Comparison of ENCODE assay signal across 8 mouse cellular contexts in genomic region chr9:108431431-108432067, GRCm38 (mm10). TPM values are rescaled to one million over a fixed set of nuclear protein-coding genes. Genes with fewer than 3 reads are reported as not detected.
DNase-seq lines count a peak whose midpoint lies in the region; ATAC-seq and TF ChIP-seq lines count a peak whose summit lies in the region.

No protein-coding gene starts in this region.

- ATAC-seq in lung, embryonic 14.5 days (ENCODE audit: insufficient read depth), result peak; percentile 82
- ATAC-seq in forebrain, postnatal 0 days, result peak; percentile 65
- ATAC-seq in liver, embryonic 16.5 days (ENCODE audit: low read depth), result peak; percentile 56

- H3K4me1 ChIP-seq in lung, embryonic 14.5 days (ENCODE audit: insufficient read depth), result no peaks in the 10 kb centered on the region
- H3K4me1 ChIP-seq in forebrain, postnatal 0 days (ENCODE audit: insufficient read depth), result no peaks in the 10 kb centered on the region
- H3K4me1 ChIP-seq in liver, embryonic 16.5 days (ENCODE audit: control insufficient read depth, low read depth, low read length), result peaks cover 3% of the 10 kb centered on the region

- H3K9me3 ChIP-seq in lung, embryonic 14.5 days (ENCODE audit: low read depth, low read length), result no peaks in the 10 kb centered on the region
- no peaks in the 10 kb centered on the region for H3K9me3 ChIP-seq in forebrain, postnatal 0 days (ENCODE audit: low read length)
- H3K9me3 ChIP-seq in liver, embryonic 16.5 days (replicated peaks; ENCODE audit: control insufficient read depth, low read length), result no peaks in the 10 kb centered on the region

- H3K27me3 ChIP-seq in lung, embryonic 14.5 days (ENCODE audit: insufficient read depth, low read length), result no peaks in the 10 kb centered on the region
- no peaks in the 10 kb centered on the region for H3K27me3 ChIP-seq in forebrain, postnatal 0 days (ENCODE audit: insufficient read depth, low read length)
- H3K27me3 ChIP-seq in liver, embryonic 16.5 days (ENCODE audit: control insufficient read depth, insufficient read depth, low read depth, low read length), result no peaks in the 10 kb centered on the region

- DNase-seq in lung, embryonic 14.5 days, result peak; percentile 81
- DNase-seq in lung, postnatal 25 days (ENCODE audit: low spot score), result no peak
- DNase-seq in forebrain, postnatal 0 days, result peak; percentile 47
- peak; percentile 17 for DNase-seq in retina, postnatal 7 days (ENCODE audit: low read depth, low spot score)
- DNase-seq in right cerebral cortex, postnatal 14 days, result no peak
- no peak for DNase-seq in left cerebral cortex, postnatal 25 days (ENCODE audit: low spot score in 2 of 2)
- no peak for DNase-seq in adrenal gland, adult 2 months

- no peaks in the 10 kb centered on the region for H3K36me3 ChIP-seq in lung, embryonic 14.5 days (ENCODE audit: insufficient read depth)
- H3K36me3 ChIP-seq in forebrain, postnatal 0 days (ENCODE audit: insufficient read depth), result no peaks in the 10 kb centered on the region
- H3K36me3 ChIP-seq in liver, embryonic 16.5 days (ENCODE audit: control insufficient read depth, insufficient read depth), result no peaks in the 10 kb centered on the region

- intact Hi-C loops in left cerebral cortex, postnatal 25 days (cut with DNase I), result no loop called here

- H3K4me3 ChIP-seq in lung, embryonic 14.5 days (ENCODE audit: low read depth, low read length), result peak overlapping the region; percentile 35
- H3K4me3 ChIP-seq in forebrain, postnatal 0 days (ENCODE audit: low read depth, low read length), result no peak overlapping the region
- H3K4me3 ChIP-seq in liver, embryonic 16.5 days (ENCODE audit: low read depth, low read length), result peak overlapping the region; percentile 12; the same call in 1 of the 2 replicates

- WGBS in lung, embryonic 14.5 days, result 40% methylated on average over 32 of the region's 32 CpGs
- 54% methylated on average over 32 of the region's 32 CpGs for WGBS in forebrain, postnatal 0 days
- 51% methylated on average over 32 of the region's 32 CpGs for WGBS in liver, embryonic 16.5 days (ENCODE audit: insufficient replicate concordance)

- H3K4me2 ChIP-seq in lung, embryonic 14.5 days, result peak overlapping the region; percentile 62
- H3K4me2 ChIP-seq in forebrain, postnatal 0 days (ENCODE audit: low read depth), result peak overlapping the region; percentile 43
- peak overlapping the region; percentile 46 for H3K4me2 ChIP-seq in liver, embryonic 16.5 days (ENCODE audit: low read depth, low read length)

- no peak overlapping the region for H3K27ac ChIP-seq in lung, embryonic 14.5 days (ENCODE audit: low read depth)
- no peak overlapping the region for H3K27ac ChIP-seq in forebrain, postnatal 0 days (ENCODE audit: low read depth, low read length)
- H3K27ac ChIP-seq in liver, embryonic 16.5 days (ENCODE audit: low read length), result no peak overlapping the region

- H3K9ac ChIP-seq in lung, embryonic 14.5 days, result peak overlapping the region; percentile 47
- H3K9ac ChIP-seq in forebrain, postnatal 0 days, result no peak overlapping the region
- 0 out of 2 replicates have a peak overlapping the region, but pooled peaks have one; percentile 7 for H3K9ac ChIP-seq in liver, embryonic 16.5 days (ENCODE audit: low read depth, low read length)

- TF ChIP-seq CTCF in lung, embryonic 14.5 days (IDR thresholded peaks at IDR 0.05; ENCODE audit: low read depth), result no peak
- TF ChIP-seq CTCF in forebrain, postnatal 0 days (IDR thresholded peaks at IDR 0.05; ENCODE audit: low read depth), result no peak

RNA-seq across cellular contexts. Expression of gene Ccdc36, which starts 3.3 kb away (rescaled TPM):
- 3.0 and 4.1 TPM in 2 replicates for polyA plus RNA-seq in lung, embryonic 14.5 days (2014; fragmentation: Nextera tagmentation; extraction: Ambion mirVana)
- 1.8 and 1.9 TPM in 2 replicates for total RNA-seq in forebrain, postnatal 0 days (2014; rRNA removed)
- 1.2 and 1.8 TPM in 2 replicates for polyA plus RNA-seq in forebrain, postnatal 0 days (2015; fragmentation: Nextera tagmentation; extraction: Ambion mirVana)
- 0.08 and 0.15 TPM in 2 replicates for polyA plus RNA-seq in liver, embryonic 16.5 days (2015; fragmentation: Nextera tagmentation; extraction: Ambion mirVana)
- under 1 TPM; 0.32 TPM for total RNA-seq in left cerebral cortex, postnatal 25 days (2021)
- total RNA-seq in adrenal gland, adult 2 months (2021), result not detected
- polyA plus RNA-seq in adrenal gland, adult 2 months (2012; rRNA removed), result not detected in 2 replicates

RNA-seq across cellular contexts. Expression of gene BC048562, which starts 4.7 kb away (rescaled TPM):
- not detected in 2 replicates for polyA plus RNA-seq in lung, embryonic 14.5 days (2014; fragmentation: Nextera tagmentation; extraction: Ambion mirVana)
- not detected in 2 replicates for total RNA-seq in forebrain, postnatal 0 days (2014; rRNA removed)
- not detected in 2 replicates for polyA plus RNA-seq in forebrain, postnatal 0 days (2015; fragmentation: Nextera tagmentation; extraction: Ambion mirVana)
- not detected in 2 replicates for polyA plus RNA-seq in liver, embryonic 16.5 days (2015; fragmentation: Nextera tagmentation; extraction: Ambion mirVana)
- not detected for total RNA-seq in left cerebral cortex, postnatal 25 days (2021)
- total RNA-seq in adrenal gland, adult 2 months (2021), result not detected
- not detected in 2 replicates for polyA plus RNA-seq in adrenal gland, adult 2 months (2012; rRNA removed)

RNA-seq across cellular contexts. Expression of gene Ccdc71, which starts 28.8 kb away (rescaled TPM):
- 46.7 and 46.9 TPM in 2 replicates for polyA plus RNA-seq in lung, embryonic 14.5 days (2014; fragmentation: Nextera tagmentation; extraction: Ambion mirVana)
- total RNA-seq in forebrain, postnatal 0 days (2014; rRNA removed), result 37.2 and 38.7 TPM in 2 replicates
- polyA plus RNA-seq in forebrain, postnatal 0 days (2015; fragmentation: Nextera tagmentation; extraction: Ambion mirVana), result 51.6 and 55.8 TPM in 2 replicates
- polyA plus RNA-seq in liver, embryonic 16.5 days (2015; fragmentation: Nextera tagmentation; extraction: Ambion mirVana), result 17.4 and 19.8 TPM in 2 replicates
- 10 to 100 TPM; 40.3 to 42.2 TPM for total RNA-seq in left cerebral cortex, postnatal 25 days (2021)
- 10 to 100 TPM; 27.8 to 46.5 TPM for total RNA-seq in adrenal gland, adult 2 months (2021)
- polyA plus RNA-seq in adrenal gland, adult 2 months (2012; rRNA removed), result 23.0 and 28.1 TPM in 2 replicates

RNA-seq across cellular contexts. Expression of gene Klhdc8b, which starts 29.8 kb away (rescaled TPM):
- 46.4 and 46.7 TPM in 2 replicates for polyA plus RNA-seq in lung, embryonic 14.5 days (2014; fragmentation: Nextera tagmentation; extraction: Ambion mirVana)
- total RNA-seq in forebrain, postnatal 0 days (2014; rRNA removed), result 68.7 and 95.6 TPM in 2 replicates
- 45.5 and 56.5 TPM in 2 replicates for polyA plus RNA-seq in forebrain, postnatal 0 days (2015; fragmentation: Nextera tagmentation; extraction: Ambion mirVana)
- polyA plus RNA-seq in liver, embryonic 16.5 days (2015; fragmentation: Nextera tagmentation; extraction: Ambion mirVana), result 13.3 and 14.8 TPM in 2 replicates
- 10 to 100 TPM; 30.3 to 36.7 TPM for total RNA-seq in left cerebral cortex, postnatal 25 days (2021)
- 10 to 100 TPM; 19.4 to 24.5 TPM for total RNA-seq in adrenal gland, adult 2 months (2021)
- polyA plus RNA-seq in adrenal gland, adult 2 months (2012; rRNA removed), result 73.1 and 81.9 TPM in 2 replicates

RNA-seq across cellular contexts. Expression of gene 1700102P08Rik, which starts 38.9 kb away (rescaled TPM):
- polyA plus RNA-seq in lung, embryonic 14.5 days (2014; fragmentation: Nextera tagmentation; extraction: Ambion mirVana), result 0.78 and 1.1 TPM in 2 replicates
- total RNA-seq in forebrain, postnatal 0 days (2014; rRNA removed), result 2.8 and 4.2 TPM in 2 replicates
- polyA plus RNA-seq in forebrain, postnatal 0 days (2015; fragmentation: Nextera tagmentation; extraction: Ambion mirVana), result 0.87 and 1.2 TPM in 2 replicates
- polyA plus RNA-seq in liver, embryonic 16.5 days (2015; fragmentation: Nextera tagmentation; extraction: Ambion mirVana), result 0.60 and 0.70 TPM in 2 replicates
- 1 to 10 TPM; 2.4 to 3.0 TPM for total RNA-seq in left cerebral cortex, postnatal 25 days (2021)
- 1 to 10 TPM in 1 of 2 experiments, under 1 TPM in 1; 0.52 to 1.8 TPM for total RNA-seq in adrenal gland, adult 2 months (2021)
- polyA plus RNA-seq in adrenal gland, adult 2 months (2012; rRNA removed), result 0.37 and 0.86 TPM in 2 replicates

Comparison
In these comparisons a context has a peak if more than half of its experiments do, and no peak if none do; other contexts are left out.
1. DNase-seq: peak in lung, embryonic 14.5 days (single experiment), forebrain, postnatal 0 days (single experiment) and retina, postnatal 7 days (single experiment); none in lung, postnatal 25 days (single experiment), right cerebral cortex, postnatal 14 days (single experiment), left cerebral cortex, postnatal 25 days (0 of 2) and adrenal gland, adult 2 months (single experiment).
2. Peak in every context shown above with its lines, with median percentiles within 50 percentile points of each other: ATAC-seq and H3K4me2 ChIP-seq.